Mouse (Mus musculus) heart, embryonic 11.5 days (tissue): Measurements from ENCODE around the gene Bsn. TPM values are rescaled to one million over a fixed set of nuclear protein-coding genes. Genes with fewer than 3 reads are reported as not detected.

Source experiments
- ATAC-seq: fragments of 200-750 bp; cut with Nextera tagmentation; replicated peaks from 2 replicates; pipeline ENCODE4 v1.8.0; 2017; ENCODE audit warnings: moderate library complexity; ENCODE audit not compliant: insufficient number of reproducible peaks, low FRiP score, low TSS enrichment
- H3K27ac ChIP-seq: fragments of 300-500 bp; sonication (generic); 2 replicates; pipeline ENCODE4 v1.5.1; 2014; ENCODE audit warnings: mild to moderate bottlenecking, low read depth, low read length
- H3K27me3 ChIP-seq: fragments of 300-500 bp; sonication (generic); 2 replicates; pipeline ENCODE4 v1.6.1; 2014; ENCODE audit warnings: mild to moderate bottlenecking, low read length, mixed read lengths; ENCODE audit not compliant: control insufficient read depth, insufficient read depth
- H3K36me3 ChIP-seq: fragments of 300-500 bp; sonication (generic); 2 replicates; pipeline ENCODE4 v1.6.1; 2014; ENCODE audit warnings: mild to moderate bottlenecking, low read length, moderate library complexity, mixed read lengths; ENCODE audit not compliant: control insufficient read depth, insufficient read depth
- H3K4me1 ChIP-seq: fragments of 300-500 bp; sonication (generic); 2 replicates; pipeline ENCODE4 v1.6.1; 2014; ENCODE audit warnings: low read length; ENCODE audit not compliant: control insufficient read depth, insufficient read depth
- H3K4me2 ChIP-seq: fragments of 300-500 bp; sonication (generic); 2 replicates; pipeline ENCODE4 v1.6.1; 2014; ENCODE audit warnings: mild to moderate bottlenecking, moderate library complexity
- H3K4me3 ChIP-seq: fragments of 300-500 bp; sonication (generic); 2 replicates; pipeline ENCODE4 v1.5.1; 2014; ENCODE audit warnings: low read depth, low read length
- H3K9ac ChIP-seq: fragments of 300-500 bp; sonication (generic); 2 replicates; pipeline ENCODE4 v1.6.1; 2014; ENCODE audit warnings: mild to moderate bottlenecking, low read depth, low read length, moderate library complexity
- H3K9me3 ChIP-seq: fragments of 300-500 bp; sonication (generic); replicated peaks from 2 replicates; pipeline ENCODE4 v1.6.1; 2016; ENCODE audit warnings: low read length; ENCODE audit not compliant: control insufficient read depth
- WGBS: fragments of 180-500 bp; shearing (Covaris S2); extraction: QIAGEN DNeasy Blood & Tissue Kit; methylation state at CpG from one replicate; pipeline ENCODE4 v1.1.7; 2014; ENCODE audit not compliant: insufficient replicate concordance; 5-methylcytosine and 5-hydroxymethylcytosine counted together
- polyA plus RNA-seq: library from polyadenylated mRNA; unstranded; fragments of >200 nt; fragmentation: Nextera tagmentation; extraction: Ambion mirVana; gene quantifications from 2 replicates; pipeline ENCODE4 v1.2.1, GENCODE M21; 2014

The Bsn gene
- polyA plus RNA-seq, 1 experiment from 2014 or later = 0.77 TPM

DNA sequence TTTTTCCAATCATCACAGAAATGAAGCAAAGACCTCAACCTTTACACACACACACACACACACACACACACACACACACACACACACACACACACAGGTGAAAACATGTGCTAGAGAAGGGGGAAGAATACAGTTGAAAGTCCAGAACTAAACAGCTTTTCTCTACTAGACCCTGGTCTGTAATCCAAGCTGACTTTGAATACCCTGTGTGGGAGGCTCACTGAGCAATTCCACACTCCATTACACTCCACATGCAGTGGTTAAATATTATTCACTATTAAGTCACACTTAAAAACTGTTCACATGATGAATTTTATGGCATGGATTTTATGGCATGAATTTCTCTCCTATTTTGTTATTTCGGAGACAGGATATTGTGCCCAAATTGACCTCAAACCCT, 33.4 kb upstream of the Bsn start:
- H3K27ac ChIP-seq = no peak overlapping the region
- no peaks in the 10 kb centered on the region for H3K9me3 ChIP-seq
- H3K4me1 ChIP-seq = peaks cover 9% of the 10 kb centered on the region; the same call in 1 of the 2 replicates
- ATAC-seq = no peak
- no peak overlapping the region for H3K4me2 ChIP-seq
- H3K9ac ChIP-seq = no peak overlapping the region
- no peak overlapping the region for H3K4me3 ChIP-seq
- WGBS = 91% methylated on average over 1 of the region's 1 CpGs
- H3K36me3 ChIP-seq = no peaks in the 10 kb centered on the region
- H3K27me3 ChIP-seq = no peaks in the 10 kb centered on the region

DNA sequence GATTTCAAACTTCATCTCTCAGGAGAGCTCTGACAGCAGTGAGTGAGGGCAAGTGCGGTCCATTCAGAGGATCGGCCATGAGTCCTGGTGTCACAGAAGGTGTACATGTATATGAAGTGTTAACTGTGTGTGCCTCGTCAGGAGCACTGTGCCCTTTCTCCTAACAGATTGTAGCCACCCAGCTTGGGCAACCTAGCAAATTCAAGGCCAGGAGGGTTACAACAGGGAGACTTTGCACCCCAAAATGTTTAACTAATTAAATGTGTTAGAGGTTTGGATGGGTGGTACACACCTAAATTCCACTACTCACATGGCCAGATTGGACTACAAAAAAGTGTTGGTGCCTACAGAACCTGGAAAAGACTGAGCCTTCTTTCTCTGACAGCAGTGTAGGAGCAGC, 31.4 kb upstream of the Bsn start:
- Histone ChIP-seq H3K4me2 (no peak overlapping the region), H3K27ac (no peak overlapping the region), H3K9ac (no peak overlapping the region), H3K36me3 (peaks cover 6% of the 10 kb centered on the region), H3K4me1 (0 out of 2 replicates have a peak, but pooled peaks cover 5% of the 10 kb centered on the region), H3K4me3 (no peak overlapping the region), H3K27me3 (no peaks in the 10 kb centered on the region), H3K9me3 (no peaks in the 10 kb centered on the region)
- WGBS = 84% methylated on average over 3 of the region's 3 CpGs
- no peak for ATAC-seq

DNA sequence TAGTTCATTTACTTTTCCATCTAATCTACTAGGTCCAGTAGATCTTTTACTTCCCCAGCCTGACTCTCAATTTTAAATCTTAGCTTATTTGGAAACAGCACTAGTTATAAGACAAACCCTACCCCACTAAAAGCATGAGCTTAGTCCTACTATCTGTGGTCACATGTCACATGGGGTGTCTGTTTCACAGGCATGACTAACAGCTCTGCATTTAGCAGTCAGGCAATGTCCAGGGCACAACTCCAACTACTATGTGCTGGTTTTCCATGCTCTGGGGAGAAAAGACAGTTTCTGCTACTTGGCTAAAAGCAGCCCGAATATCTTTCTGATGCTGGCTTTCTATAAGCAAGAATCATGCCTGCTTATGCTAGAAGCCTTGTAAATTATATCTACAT, 30.2 kb upstream of the Bsn start:
- no peak overlapping the region for H3K4me2 ChIP-seq
- H3K4me3 ChIP-seq = no peak overlapping the region
- 0 out of 2 replicates have a peak, but pooled peaks cover 5% of the 10 kb centered on the region for H3K4me1 ChIP-seq
- no peaks in the 10 kb centered on the region for H3K27me3 ChIP-seq
- ATAC-seq = no peak
- H3K9me3 ChIP-seq = no peaks in the 10 kb centered on the region
- no peak overlapping the region for H3K9ac ChIP-seq
- H3K36me3 ChIP-seq = peaks cover 6% of the 10 kb centered on the region
- WGBS = 76% methylated on average over 1 of the region's 1 CpGs
- peak overlapping the region; percentile 29; the same call in 1 of the 2 replicates for H3K27ac ChIP-seq

DNA sequence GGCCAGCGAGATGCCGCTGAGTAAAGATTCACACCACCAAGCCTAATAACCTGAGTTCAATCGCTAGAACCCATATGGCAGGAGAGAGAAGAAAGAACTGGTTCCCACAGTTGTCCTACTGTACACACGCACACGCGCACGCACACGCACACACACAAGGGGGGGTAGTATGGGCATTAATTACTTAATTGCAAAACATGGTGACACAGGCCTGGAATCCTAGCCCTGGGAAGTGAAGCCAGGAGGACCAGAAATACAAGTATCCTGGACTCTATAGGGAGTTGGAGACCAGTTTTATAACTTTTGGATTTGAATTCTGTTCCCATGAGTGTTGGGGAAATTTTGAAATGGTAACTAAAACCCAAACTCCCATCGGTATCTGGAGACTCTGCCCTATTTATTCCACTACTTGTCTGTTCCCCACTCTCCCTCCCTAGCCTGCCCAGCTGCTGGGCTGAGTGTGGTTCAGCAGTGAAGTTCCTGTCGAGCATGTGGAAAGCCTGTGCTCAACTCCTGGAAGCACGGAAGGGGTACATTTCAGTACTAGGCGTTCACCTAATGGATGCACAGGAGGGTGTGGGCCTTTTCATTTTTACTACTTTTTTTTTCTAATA, 29.7 kb upstream of the Bsn start:
- no peak overlapping the region for H3K9ac ChIP-seq
- WGBS = 85% methylated on average over 12 of the region's 12 CpGs
- H3K4me3 ChIP-seq = no peak overlapping the region
- no peaks in the 10 kb centered on the region for H3K9me3 ChIP-seq
- no peak overlapping the region for H3K4me2 ChIP-seq
- H3K27ac ChIP-seq = no peak overlapping the region; the same call in 1 of the 2 replicates
- 0 out of 2 replicates have a peak, but pooled peaks cover 5% of the 10 kb centered on the region for H3K4me1 ChIP-seq
- peaks cover 9% of the 10 kb centered on the region for H3K36me3 ChIP-seq
- no peak for ATAC-seq
- H3K27me3 ChIP-seq = no peaks in the 10 kb centered on the region

DNA sequence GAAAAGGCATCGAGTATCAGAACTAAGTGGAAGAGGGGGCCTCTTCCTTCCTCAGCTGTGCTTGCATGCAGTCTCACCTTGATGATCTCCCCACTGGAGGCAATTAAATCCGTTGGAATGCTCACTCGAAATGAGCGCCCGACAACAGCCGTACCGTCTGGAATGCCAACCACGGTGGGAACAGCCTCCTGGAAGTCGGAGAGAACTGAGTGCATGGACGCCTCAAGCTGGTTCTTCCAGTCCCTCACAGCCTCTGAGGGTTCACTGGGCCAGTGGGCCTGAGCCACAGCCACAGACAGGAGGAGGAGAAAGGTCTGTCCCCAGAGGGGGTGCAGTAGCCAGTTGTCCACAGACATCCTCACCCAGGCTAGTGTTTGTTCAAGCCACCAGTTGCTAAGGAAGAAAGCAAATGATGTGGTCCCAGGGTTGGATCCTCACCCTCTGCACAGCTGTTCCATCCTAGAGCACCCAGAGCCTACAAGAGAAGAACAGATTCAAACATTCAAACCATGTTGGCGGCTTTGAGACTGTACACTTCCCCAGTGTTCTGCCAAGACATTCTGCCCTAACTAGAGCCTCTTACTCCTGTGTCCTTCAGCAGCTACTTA, 27.9 kb upstream of the Bsn start:
- H3K27ac ChIP-seq = no peak overlapping the region
- H3K27me3 ChIP-seq = no peaks in the 10 kb centered on the region
- no peak overlapping the region for H3K9ac ChIP-seq
- no peak for ATAC-seq
- no peaks in the 10 kb centered on the region for H3K9me3 ChIP-seq
- WGBS = 88% methylated on average over 11 of the region's 11 CpGs
- H3K4me2 ChIP-seq = no peak overlapping the region
- peaks cover 11% of the 10 kb centered on the region for H3K36me3 ChIP-seq
- no peak overlapping the region for H3K4me3 ChIP-seq
- 0 out of 2 replicates have a peak, but pooled peaks cover 8% of the 10 kb centered on the region for H3K4me1 ChIP-seq

DNA sequence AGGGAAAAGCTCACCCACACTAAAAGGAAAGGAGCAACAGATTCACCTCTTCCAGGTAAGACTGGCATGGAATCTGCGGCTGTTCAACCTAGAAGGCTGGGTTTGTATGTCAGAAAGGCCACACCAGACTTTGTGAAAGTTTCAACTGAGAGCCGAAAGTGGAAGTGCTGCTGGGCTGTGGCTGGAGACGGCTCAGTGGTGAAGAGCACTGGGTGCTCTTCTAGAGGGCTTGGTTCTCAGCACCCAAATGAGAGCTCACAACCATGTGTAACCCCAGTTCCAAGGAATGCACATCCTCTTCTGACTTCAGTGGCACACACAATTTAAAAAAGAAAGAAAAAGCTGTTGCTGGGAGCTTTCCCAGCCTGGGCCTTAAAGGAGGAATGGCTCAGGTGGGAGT, 27.2 kb upstream of the Bsn start:
- H3K9ac ChIP-seq = no peak overlapping the region
- H3K4me2 ChIP-seq = no peak overlapping the region
- peaks cover 8% of the 10 kb centered on the region; the same call in 1 of the 2 replicates for H3K4me1 ChIP-seq
- H3K36me3 ChIP-seq = peaks cover 11% of the 10 kb centered on the region
- ATAC-seq = no peak
- no peak overlapping the region for H3K27ac ChIP-seq
- H3K4me3 ChIP-seq = no peak overlapping the region
- 89% methylated on average over 3 of the region's 3 CpGs for WGBS
- H3K9me3 ChIP-seq = no peaks in the 10 kb centered on the region
- no peaks in the 10 kb centered on the region for H3K27me3 ChIP-seq

DNA sequence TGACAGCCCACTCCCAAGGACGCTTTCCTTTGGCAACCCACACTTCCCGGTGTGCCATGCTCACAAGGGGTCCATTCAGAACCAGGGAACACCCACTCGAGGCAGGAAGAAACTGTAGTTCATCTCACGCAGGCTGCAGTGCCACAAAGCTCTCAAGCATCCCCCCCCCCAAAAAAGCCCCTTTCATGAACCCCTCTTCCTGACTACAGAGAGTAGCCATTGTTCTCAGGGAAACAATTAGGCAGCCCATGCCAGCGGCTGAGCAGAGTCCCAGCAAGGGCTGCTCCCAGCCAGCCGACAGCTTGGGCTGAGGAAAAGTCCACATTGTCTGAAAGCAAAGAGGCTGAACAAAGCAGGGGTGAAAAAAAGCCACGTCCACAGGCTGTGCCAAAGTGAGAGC, 22.9 kb upstream of the Bsn start:
- H3K9ac ChIP-seq = no peak overlapping the region; the same call in 1 of the 2 replicates

DNA sequence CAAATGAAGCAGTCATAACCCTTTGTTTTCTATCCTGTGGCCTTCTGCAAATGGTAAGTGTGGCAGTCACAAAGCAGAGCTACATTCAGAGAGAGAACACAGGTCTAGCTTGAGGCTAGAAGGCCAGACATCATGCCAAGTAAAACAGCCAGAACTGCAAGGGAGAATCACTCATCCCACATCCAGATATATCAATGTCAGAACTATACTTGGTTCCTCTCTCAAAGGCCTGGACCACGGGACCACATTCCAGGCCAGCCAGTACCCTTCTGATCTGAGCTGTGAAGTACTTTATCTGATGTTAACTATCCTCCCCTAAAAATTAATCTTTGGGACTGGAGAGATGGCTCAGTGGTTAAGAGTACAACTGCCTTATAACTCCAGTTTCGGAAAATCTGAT, 22.2 kb upstream of the Bsn start:
- H3K4me2 ChIP-seq = no peak overlapping the region
- H3K36me3 ChIP-seq = peaks cover 16% of the 10 kb centered on the region
- no peak overlapping the region for H3K4me3 ChIP-seq
- WGBS = 72% methylated on average over 2 of the region's 2 CpGs
- no peak for ATAC-seq
- H3K27ac ChIP-seq = no peak overlapping the region
- no peaks in the 10 kb centered on the region for H3K27me3 ChIP-seq
- no peaks in the 10 kb centered on the region for H3K9me3 ChIP-seq
- H3K9ac ChIP-seq = no peak overlapping the region
- H3K4me1 ChIP-seq = peaks cover 3% of the 10 kb centered on the region; the same call in 1 of the 2 replicates

More for the DNA sequence above, 22.9 kb upstream of the Bsn start:
- Histone ChIP-seq H3K4me1 (peaks cover 3% of the 10 kb centered on the region; the same call in 1 of the 2 replicates), H3K36me3 (peaks cover 13% of the 10 kb centered on the region), H3K4me3 (no peak overlapping the region), H3K9me3 (no peaks in the 10 kb centered on the region), H3K27me3 (no peaks in the 10 kb centered on the region), H3K27ac (0 out of 2 replicates have a peak overlapping the region, but pooled peaks have one; percentile 10), H3K4me2 (no peak overlapping the region)
- 56% methylated on average over 7 of the region's 7 CpGs for WGBS
- ATAC-seq = no peak

DNA sequence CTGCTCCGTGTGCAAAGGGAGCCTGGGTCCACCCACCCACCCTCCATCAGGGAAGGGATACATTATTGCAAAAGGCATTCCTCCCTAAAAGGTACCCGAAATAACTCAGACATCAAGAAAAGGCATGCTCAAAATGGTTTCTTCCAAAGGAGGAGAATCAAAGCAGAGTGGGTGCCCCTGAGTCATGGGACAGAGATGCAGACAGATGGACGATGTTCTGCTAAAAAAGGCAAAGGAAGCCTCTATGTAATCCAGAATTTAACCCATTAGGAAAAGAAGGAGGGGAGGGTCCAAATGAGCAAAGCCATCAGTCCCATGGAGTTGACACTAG, 15.4 kb upstream of the Bsn start:
- Histone ChIP-seq H3K4me2 (no peak overlapping the region), H3K4me3 (no peak overlapping the region), H3K4me1 (peaks cover 3% of the 10 kb centered on the region; the same call in 1 of the 2 replicates), H3K27me3 (no peaks in the 10 kb centered on the region), H3K9me3 (no peaks in the 10 kb centered on the region), H3K27ac (no peak overlapping the region), H3K9ac (no peak overlapping the region), H3K36me3 (peaks cover 16% of the 10 kb centered on the region)
- no peak for ATAC-seq
- WGBS = 83% methylated on average over 3 of the region's 3 CpGs
